15 mouse cellular contexts compared by ENCODE assay signal in the genomic region with DNA sequence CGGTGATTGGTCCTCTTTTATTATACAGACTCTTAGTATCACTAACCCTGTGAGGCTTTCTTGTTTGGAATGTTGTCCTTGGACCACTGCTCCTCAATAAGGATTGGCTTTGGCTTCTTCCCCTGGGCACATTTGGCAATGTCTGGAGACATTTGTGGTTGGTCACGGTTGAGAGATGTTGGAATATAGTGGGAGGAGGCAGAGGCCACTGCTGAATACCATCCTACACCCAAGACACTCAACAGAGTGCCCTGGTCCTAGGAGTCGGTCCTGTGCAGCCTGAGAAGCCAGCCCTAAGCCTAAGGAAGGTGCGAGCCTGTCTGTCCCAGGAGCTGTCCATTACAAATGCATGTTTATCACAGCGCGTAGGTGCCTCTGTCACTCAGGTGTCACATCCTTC.
"Had no signal": no experiment of that assay in that cellular context is flagged by ENCODE, and none has a peak within 500 bp of the region (broad histone marks: within the 10 kb centered on the region; RNA-seq: fewer than 3 reads in every experiment).

No protein-coding gene starts in this region.

- DNase-seq: kidney, adult 2 months; kidney, postnatal 25 days; lung, embryonic 14.5 days; lung, postnatal 10 days; lung, postnatal 4 days; right cerebral cortex, postnatal 14 days; thymus, postnatal 4 days had no signal

- H3K27ac ChIP-seq: kidney, embryonic 15.5 days; left cerebral cortex, adult 2 months; limb, embryonic 15.5 days; liver, embryonic 12.5 days; midbrain, embryonic 12.5 days; neural tube, embryonic 13.5 days; stomach, embryonic 15.5 days had no signal

- H3K4me1 ChIP-seq: limb, embryonic 15.5 days; liver, embryonic 12.5 days; neural tube, embryonic 13.5 days; stomach, embryonic 15.5 days had no signal

- H3K4me3 ChIP-seq: kidney, embryonic 15.5 days; left cerebral cortex, adult 2 months; limb, embryonic 15.5 days; liver, embryonic 12.5 days; midbrain, embryonic 12.5 days; neural tube, embryonic 13.5 days; stomach, embryonic 15.5 days had no signal

- H3K9me3 ChIP-seq: kidney, embryonic 15.5 days; limb, embryonic 15.5 days; liver, embryonic 12.5 days; midbrain, embryonic 12.5 days; neural tube, embryonic 13.5 days; stomach, embryonic 15.5 days had no signal

- H3K4me2 ChIP-seq: kidney, embryonic 15.5 days; limb, embryonic 15.5 days; liver, embryonic 12.5 days; lung, embryonic 14.5 days; midbrain, embryonic 12.5 days; neural tube, embryonic 13.5 days; stomach, embryonic 15.5 days had no signal

- ATAC-seq: liver, embryonic 12.5 days; midbrain, embryonic 16.5 days had no signal

- H3K27me3 ChIP-seq: kidney, embryonic 15.5 days; limb, embryonic 15.5 days; liver, embryonic 12.5 days; midbrain, embryonic 12.5 days; neural tube, embryonic 13.5 days; stomach, embryonic 15.5 days had no signal

- H3K9ac ChIP-seq: kidney, embryonic 15.5 days; limb, embryonic 15.5 days; liver, embryonic 12.5 days; lung, embryonic 14.5 days; midbrain, embryonic 12.5 days; neural tube, embryonic 13.5 days; stomach, embryonic 15.5 days had no signal
